Mouse (Mus musculus): Measurements from ENCODE around the gene Laptm4a.

DNA sequence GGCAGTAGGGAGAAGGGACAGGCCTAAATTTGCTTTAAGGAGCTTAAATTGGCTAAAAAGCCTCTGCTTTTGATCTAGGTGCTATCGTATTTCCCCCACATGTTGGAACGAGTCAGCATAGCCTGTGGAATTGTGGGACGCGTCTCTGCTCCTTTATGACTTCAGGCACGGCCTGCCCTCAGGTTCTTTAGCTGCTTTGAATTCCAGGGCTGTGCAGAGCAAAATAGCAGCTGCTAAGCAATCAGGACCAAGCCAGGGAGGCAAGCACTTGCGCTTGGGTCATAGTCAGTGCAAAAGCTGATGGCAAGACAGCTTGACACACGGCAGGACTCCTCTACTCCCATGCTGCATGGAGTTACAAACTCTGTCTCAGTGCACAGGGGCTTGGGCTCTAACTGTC lies 24.3 kb upstream of the Laptm4a start:
- TF ChIP-seq CTCF (IDR thresholded peaks at IDR 0.05; ENCODE audit: borderline replicate concordance, insufficient read depth, low read length) (no peak), POLR2A (IDR thresholded peaks at IDR 0.05; ENCODE audit: low read depth, low read length) (no peak)
